Mouse (Mus musculus) small intestine, adult 2 months (tissue): ENCODE results near the gene Rnls. TPM values are rescaled to one million over a fixed set of nuclear protein-coding genes. Genes with fewer than 3 reads are reported as not detected.
A peak's percentile ranks its signal among the peaks of the same experiment; 100 is the strongest.

Experiments
- H3K27ac ChIP-seq: fragments of 200-500 bp; 2 replicates; pipeline ENCODE4 v1.5.1; 2012; ENCODE audit warnings: low read depth, low read length, control low read depth, inconsistent platforms; ENCODE audit not compliant: insufficient read depth
- H3K27me3 ChIP-seq: fragments of 200-500 bp; 2 replicates; pipeline ENCODE4 v1.6.1; 2012; ENCODE audit warnings: mild to moderate bottlenecking, moderate library complexity, low read length, inconsistent platforms; ENCODE audit not compliant: control insufficient read depth, insufficient read depth
- H3K36me3 ChIP-seq: fragments of 200-500 bp; 2 replicates; pipeline ENCODE4 v1.6.1; 2012; ENCODE audit warnings: mild to moderate bottlenecking, low read length, control low read depth, inconsistent platforms; ENCODE audit not compliant: control insufficient read depth, insufficient read depth
- H3K4me1 ChIP-seq: fragments of 200-500 bp; 2 replicates; pipeline ENCODE4 v1.6.1; 2012; ENCODE audit warnings: low read length, inconsistent platforms, mixed read lengths; ENCODE audit not compliant: control insufficient read depth, insufficient read depth, insufficient read length
- H3K4me3 ChIP-seq: fragments of 200-500 bp; 2 replicates; pipeline ENCODE4 v1.5.1; 2012; ENCODE audit warnings: low read depth, mild to moderate bottlenecking, control low read depth, inconsistent platforms, low read length, moderate library complexity
- CTCF ChIP-seq: fragments of 200-500 bp; IDR thresholded peaks from 2 replicates; pipeline ENCODE4 v1.5.1; 2012; ENCODE audit warnings: low read depth, mild to moderate bottlenecking, control low read depth, inconsistent platforms, low read length, moderate library complexity, mixed read lengths; ENCODE audit not compliant: insufficient replicate concordance, insufficient read length; ENCODE audit errors: extremely low read depth
- POLR2A ChIP-seq: fragments of 200-500 bp; IDR thresholded peaks from 2 replicates; pipeline ENCODE4 v1.6.1; 2012; ENCODE audit warnings: low read depth, mild to moderate bottlenecking, control low read depth, inconsistent platforms, low read length, moderate library complexity
- WGBS: fragments of 180-500 bp; shearing (Covaris S2); methylation state at CpG from one replicate; pipeline ENCODE4 v1.1.7; 2018; 5-methylcytosine and 5-hydroxymethylcytosine counted together
- polyA plus RNA-seq: library from polyadenylated mRNA; depleted of rRNA; stranded (reverse); fragments of >200 nt; gene quantifications from 2 replicates; pipeline ENCODE4 v1.2.3, GENCODE M21; 2012

Rnls gene
- polyA plus RNA-seq, 1 experiment = 1.1 TPM

DNA sequence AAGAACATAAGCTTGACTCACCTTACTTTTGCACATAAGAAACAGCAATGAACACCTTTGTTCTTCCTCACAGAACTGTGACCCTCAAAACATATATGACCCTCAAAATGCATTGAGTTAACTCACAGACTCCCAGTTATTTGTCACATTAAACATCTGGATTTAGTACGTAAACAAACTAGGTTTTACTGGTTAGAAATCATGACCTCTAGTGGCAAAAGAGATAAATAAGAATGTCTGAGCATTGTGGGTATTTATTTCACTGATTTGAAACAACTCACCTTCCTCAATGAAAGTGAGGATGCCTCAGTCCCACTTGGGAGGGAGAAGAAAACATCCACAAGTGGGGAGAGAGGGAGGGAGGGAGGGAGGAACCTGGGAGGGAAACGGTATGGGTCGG lies 109.1 kb downstream of the Rnls start:
- WGBS = 55% methylated on average over 3 of the region's 3 CpGs
- no peaks in the 10 kb centered on the region for H3K4me1 ChIP-seq
- no peak for TF ChIP-seq POLR2A
- no peak for TF ChIP-seq CTCF

DNA sequence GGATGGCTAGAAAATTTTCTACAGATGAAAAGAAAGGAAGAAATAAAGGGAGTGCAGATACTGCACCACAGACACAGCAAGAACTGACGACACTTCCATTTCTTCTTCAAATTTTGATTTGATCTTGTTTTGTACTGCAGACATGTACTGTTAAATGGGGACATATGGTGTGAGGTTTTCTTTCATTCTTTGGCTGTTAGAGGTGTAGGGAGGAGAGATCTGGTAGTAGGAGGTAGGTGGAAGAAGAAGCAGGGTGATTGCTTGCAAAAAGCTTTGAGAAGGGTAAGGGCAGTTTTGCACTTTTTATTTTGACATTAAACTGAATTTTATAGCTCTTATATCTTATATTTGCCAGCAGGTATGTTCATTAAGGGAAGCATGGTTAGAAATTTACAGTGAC lies 115.7 kb downstream of the Rnls start:
- Histone ChIP-seq H3K36me3 (no peaks in the 10 kb centered on the region), H3K27ac (no peak overlapping the region), H3K4me1 (no peaks in the 10 kb centered on the region), H3K27me3 (no peaks in the 10 kb centered on the region), H3K4me3 (no peak overlapping the region)
- no peak for TF ChIP-seq CTCF
- TF ChIP-seq POLR2A = no peak
- WGBS = 92% methylated on average over 1 of the region's 1 CpGs

More for the DNA sequence above, 109.1 kb downstream of the Rnls start:
- H3K27me3 ChIP-seq = no peaks in the 10 kb centered on the region
- no peak overlapping the region for H3K27ac ChIP-seq
- no peak overlapping the region for H3K4me3 ChIP-seq
- H3K36me3 ChIP-seq = no peaks in the 10 kb centered on the region

DNA sequence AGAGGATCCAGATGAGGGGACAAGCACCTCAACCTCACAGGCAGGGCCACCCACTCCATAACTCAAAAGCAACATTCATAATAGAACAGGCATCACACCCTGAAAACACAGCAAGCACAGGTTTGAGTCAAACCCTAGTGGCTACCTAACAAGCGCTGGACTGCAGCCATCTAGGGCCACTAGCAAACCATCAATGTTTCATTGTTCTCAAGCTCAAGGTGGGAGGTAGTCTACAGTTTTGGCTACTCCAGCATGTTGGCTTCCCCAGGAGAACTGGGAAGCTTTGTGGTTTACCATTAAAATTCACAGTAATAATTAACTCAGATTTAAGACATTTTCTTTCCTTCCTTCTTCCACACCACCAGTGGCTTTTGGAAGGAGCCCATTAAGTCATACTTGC lies 118.4 kb downstream of the Rnls start:
- Histone ChIP-seq H3K4me3 (no peak overlapping the region), H3K4me1 (no peaks in the 10 kb centered on the region), H3K27me3 (no peaks in the 10 kb centered on the region), H3K27ac (no peak overlapping the region), H3K36me3 (no peaks in the 10 kb centered on the region)
- no peak for TF ChIP-seq CTCF
- TF ChIP-seq POLR2A = no peak
- WGBS = 97% methylated on average over 1 of the region's 1 CpGs

DNA sequence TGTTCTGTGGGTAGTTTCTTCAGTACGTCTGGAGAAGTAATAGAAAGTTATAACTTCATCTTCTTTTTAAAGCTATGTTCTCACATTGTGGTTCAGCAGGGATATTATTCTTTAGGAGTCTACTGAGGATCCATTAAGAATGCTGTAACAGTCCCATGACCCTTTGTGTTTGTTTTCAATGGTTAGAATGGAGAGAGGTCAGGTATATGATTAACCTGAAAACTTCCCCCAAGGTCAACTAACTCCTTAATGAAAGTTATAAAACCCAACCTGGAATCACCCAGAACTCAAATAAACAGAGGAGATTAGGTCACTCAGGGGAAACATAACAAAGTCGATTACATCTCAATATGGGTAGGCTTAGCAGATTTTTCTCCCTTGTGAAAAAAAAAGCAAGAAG lies 120.5 kb downstream of the Rnls start:
- Histone ChIP-seq H3K27me3 (no peaks in the 10 kb centered on the region), H3K36me3 (no peaks in the 10 kb centered on the region), H3K4me3 (no peak overlapping the region), H3K27ac (no peak overlapping the region), H3K4me1 (no peaks in the 10 kb centered on the region)
- WGBS = 25% methylated on average over 2 of the region's 2 CpGs
- TF ChIP-seq CTCF (no peak), POLR2A (no peak)

DNA sequence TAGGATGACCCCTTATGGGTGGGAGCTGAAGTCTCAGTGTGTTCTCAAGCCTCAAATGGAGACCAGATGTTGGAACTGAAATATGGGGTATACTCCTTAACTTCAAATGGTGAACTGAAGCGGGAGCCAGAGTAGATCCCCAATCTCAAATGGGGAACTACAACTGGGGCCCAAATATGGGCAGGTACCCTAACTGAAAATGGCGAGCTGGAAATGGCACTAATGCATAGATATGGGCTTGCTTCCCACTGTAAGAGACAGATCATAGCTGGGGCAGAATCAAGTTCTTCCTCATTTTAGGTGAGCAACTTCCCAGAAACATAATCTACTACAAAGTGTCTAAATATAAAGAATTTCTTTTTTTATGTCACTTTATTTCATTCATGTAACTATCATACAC lies 121.9 kb downstream of the Rnls start:
- WGBS = 93% methylated on average over 2 of the region's 2 CpGs

DNA sequence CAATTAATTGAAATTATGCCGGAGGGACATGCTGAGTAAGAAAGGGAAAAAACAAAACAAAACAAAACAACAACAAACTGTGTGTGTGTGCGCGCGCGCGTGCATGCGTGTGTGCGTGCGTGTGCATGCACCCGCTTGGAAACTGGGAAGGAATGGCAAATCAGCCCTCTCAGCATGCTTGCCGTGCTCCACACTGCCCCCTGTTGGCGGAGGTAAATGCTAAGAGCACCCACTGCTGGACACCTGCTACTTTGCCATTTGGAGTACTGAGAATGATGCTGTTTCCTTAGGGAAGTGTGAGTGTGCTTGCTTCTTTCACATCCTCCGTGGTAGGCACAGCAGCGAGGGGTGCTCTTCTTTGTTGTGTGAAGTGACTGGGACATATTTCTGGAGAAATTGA lies 124.1 kb downstream of the Rnls start:
- Histone ChIP-seq H3K36me3 (no peaks in the 10 kb centered on the region), H3K4me3 (no peak overlapping the region), H3K4me1 (peaks cover 2% of the 10 kb centered on the region; the same call in 1 of the 2 replicates), H3K27me3 (no peaks in the 10 kb centered on the region), H3K27ac (no peak overlapping the region)
- no peak for TF ChIP-seq POLR2A
- peak; percentile 53; the same call in 1 of the 2 replicates for TF ChIP-seq CTCF
- WGBS = 91% methylated on average over 14 of the region's 14 CpGs

More for the DNA sequence above, 121.9 kb downstream of the Rnls start:
- no peaks in the 10 kb centered on the region for H3K27me3 ChIP-seq
- H3K4me1 ChIP-seq = peaks cover 2% of the 10 kb centered on the region; the same call in 1 of the 2 replicates
- no peak overlapping the region for H3K4me3 ChIP-seq
- TF ChIP-seq CTCF (no peak), POLR2A (no peak)
- no peaks in the 10 kb centered on the region for H3K36me3 ChIP-seq
- no peak overlapping the region for H3K27ac ChIP-seq

DNA sequence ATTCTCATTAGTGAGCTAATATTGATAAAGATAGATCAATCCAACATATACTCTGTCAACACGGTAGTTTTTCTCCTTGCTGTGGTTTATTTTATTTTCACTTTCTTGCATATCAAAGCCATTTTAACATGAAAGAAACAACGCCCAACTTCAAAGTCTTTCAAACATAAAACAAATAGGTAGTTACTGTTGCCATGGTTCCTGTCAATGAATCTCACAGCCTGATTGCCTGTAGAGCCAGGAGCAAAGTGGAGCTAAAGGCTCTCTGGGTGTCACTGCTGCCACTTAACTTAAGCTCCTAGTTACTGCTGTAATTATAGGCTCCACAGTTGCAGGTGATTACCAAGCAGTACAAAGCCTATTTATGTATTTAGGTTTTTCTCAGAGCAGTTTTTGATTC lies 126.8 kb downstream of the Rnls start:
- H3K4me1 ChIP-seq = peaks cover 2% of the 10 kb centered on the region; the same call in 1 of the 2 replicates
- no peaks in the 10 kb centered on the region for H3K36me3 ChIP-seq
- WGBS = 12% methylated on average over 2 of the region's 2 CpGs
- no peaks in the 10 kb centered on the region for H3K27me3 ChIP-seq
- no peak overlapping the region for H3K4me3 ChIP-seq
- no peak for TF ChIP-seq CTCF
- TF ChIP-seq POLR2A = no peak
- no peak overlapping the region for H3K27ac ChIP-seq
